Mouse (Mus musculus): ENCODE data around the gene Oas1d.
"Not testable (repeated sequence)": the region's sequence is repeated elsewhere in the genome, so short reads cannot be mapped to it uniquely, and the experiment has no call there.

DNA sequence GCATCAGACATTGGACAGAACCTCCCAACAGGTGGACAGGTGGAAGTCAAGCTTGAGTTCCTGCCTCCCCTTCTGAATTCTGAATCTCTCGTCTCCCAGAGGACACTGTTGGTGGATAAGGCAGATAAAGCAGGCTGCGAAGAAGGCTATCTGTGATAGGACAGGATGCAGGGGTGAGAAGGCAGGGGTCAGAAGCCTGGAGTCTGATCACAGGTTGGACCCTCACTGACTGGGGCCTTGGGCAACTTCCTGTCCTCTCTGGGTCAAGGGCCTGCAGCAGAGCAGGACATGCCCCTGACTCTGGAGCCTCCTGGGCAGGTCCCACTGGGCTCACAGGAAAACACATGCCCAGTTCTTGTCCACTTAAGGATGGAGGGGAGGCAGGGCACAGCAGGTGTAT, 12.0 kb downstream of the Oas1d start:
- TF ChIP-seq CTCF (IDR thresholded peaks at IDR 0.05; ENCODE audit: extremely low read depth, insufficient read depth, insufficient read length, insufficient replicate concordance); POLR2A (IDR thresholded peaks at IDR 0.05; ENCODE audit: low read depth, low read length): not testable (repeated sequence)

All from spleen, adult 2 months (tissue).